Mouse (Mus musculus) megakaryocyte-erythroid progenitor cell, adult 5-6 weeks (primary cell): ENCODE results near the gene Zfp398. TPM values are rescaled to one million over a fixed set of nuclear protein-coding genes. Genes with fewer than 3 reads are reported as not detected.

ENCODE experiments used
- total RNA-seq, 2 experiments: library from RNA; stranded (forward) in 1 of 2; stranded (reverse) in 1 of 2; fragments of 200-1000, 215-1000 nt in 1 of 2; fragments of >200 nt in 1 of 2; fragmentation: Nextera tagmentation in 1 of 2; gene quantifications; 2 replicates each; pipeline ENCODE4 v1.2.3; 2014 to 2017

The Zfp398 gene
- total RNA-seq, 2 experiments from 2014 or later = 15.7 to 19.4 TPM

Other genes with a start within 250 kb of the Zfp398 start
- 284 and 385 TPM in 2 replicates for gene Ezh2, start 240.3 kb upstream of the Zfp398 start, total RNA-seq (2014; fragmentation: Nextera tagmentation)
- 203 and 340 TPM in 2 replicates for gene Ezh2, start 240.3 kb upstream of the Zfp398 start, total RNA-seq (2017)
- 35.8 and 38.1 TPM in 2 replicates for gene Pdia4, start 22.2 kb upstream of the Zfp398 start, total RNA-seq (2014; fragmentation: Nextera tagmentation)
- gene Pdia4, start 22.2 kb upstream of the Zfp398 start, total RNA-seq (2017) = 152 and 153 TPM in 2 replicates
- 0.87 and 2.4 TPM in 2 replicates for gene Zfp786, start 4.8 kb upstream of the Zfp398 start, total RNA-seq (2014; fragmentation: Nextera tagmentation)
- gene Zfp786, start 4.8 kb upstream of the Zfp398 start, total RNA-seq (2017) = 0.70 and 4.2 TPM in 2 replicates
- 10.0 and 12.6 TPM in 2 replicates for gene Zfp282, start 41.5 kb downstream of the Zfp398 start, total RNA-seq (2014; fragmentation: Nextera tagmentation)
- gene Zfp282, start 41.5 kb downstream of the Zfp398 start, total RNA-seq (2017) = 10.7 TPM in 2 replicates
- gene Zfp212, start 84.8 kb downstream of the Zfp398 start, total RNA-seq (2014; fragmentation: Nextera tagmentation) = 9.7 and 14.9 TPM in 2 replicates
- 5.6 and 9.2 TPM in 2 replicates for gene Zfp212, start 84.8 kb downstream of the Zfp398 start, total RNA-seq (2017)
- 17.5 and 20.5 TPM in 2 replicates for gene Zfp956, start 117.7 kb downstream of the Zfp398 start, total RNA-seq (2014; fragmentation: Nextera tagmentation)
- 13.2 and 20.4 TPM in 2 replicates for gene Zfp956, start 117.7 kb downstream of the Zfp398 start, total RNA-seq (2017)
- gene Zfp777, start 213.2 kb downstream of the Zfp398 start, total RNA-seq (2014; fragmentation: Nextera tagmentation) = 13.3 and 33.3 TPM in 2 replicates
- gene Zfp777, start 213.2 kb downstream of the Zfp398 start, total RNA-seq (2017) = 20.2 and 35.0 TPM in 2 replicates